Mouse (Mus musculus) hindbrain, embryonic 13.5 days (tissue): ENCODE results near the gene Pnliprp2. TPM values are rescaled to one million over a fixed set of nuclear protein-coding genes. Genes with fewer than 3 reads are reported as not detected.

Experiments used
- ATAC-seq: fragments of 200-750 bp; cut with Nextera tagmentation; 2 replicates; pipeline ENCODE4 v1.8.0; 2017; ENCODE audit warnings: moderate TSS enrichment; ENCODE audit not compliant: low FRiP score
- H3K27ac ChIP-seq: fragments of 300-500 bp; sonication (generic); 2 replicates; pipeline ENCODE4 v1.5.1; 2015; ENCODE audit warnings: inconsistent platforms, mild to moderate bottlenecking, moderate library complexity
- H3K27me3 ChIP-seq: fragments of 300-500 bp; sonication (generic); 2 replicates; pipeline ENCODE4 v1.6.1; 2015; ENCODE audit warnings: mild to moderate bottlenecking, inconsistent platforms
- H3K36me3 ChIP-seq: fragments of 300-500 bp; sonication (generic); 2 replicates; pipeline ENCODE4 v1.6.1; 2015; ENCODE audit warnings: mild to moderate bottlenecking, inconsistent platforms
- H3K4me1 ChIP-seq: fragments of 300-500 bp; sonication (generic); replicated peaks from 2 replicates; pipeline ENCODE4 v1.6.1; 2015; ENCODE audit warnings: inconsistent platforms
- H3K4me2 ChIP-seq: fragments of 300-500 bp; sonication (generic); 2 replicates; pipeline ENCODE4 v1.6.1; 2015; ENCODE audit warnings: inconsistent platforms, mild to moderate bottlenecking, moderate library complexity
- H3K4me3 ChIP-seq: fragments of 300-500 bp; sonication (generic); 2 replicates; pipeline ENCODE4 v1.5.1; 2015; ENCODE audit warnings: mild to moderate bottlenecking, inconsistent platforms
- H3K9ac ChIP-seq: fragments of 300-500 bp; sonication (generic); 2 replicates; pipeline ENCODE4 v1.6.1; 2015; ENCODE audit warnings: mild to moderate bottlenecking, inconsistent platforms
- H3K9me3 ChIP-seq: fragments of 300-500 bp; sonication (generic); 2 replicates; pipeline ENCODE4 v1.6.1; 2016; ENCODE audit warnings: inconsistent platforms
- WGBS: fragments of 180-500 bp; shearing (Covaris S2); methylation state at CpG from one replicate; pipeline ENCODE4 v1.1.7; 2015; 5-methylcytosine and 5-hydroxymethylcytosine counted together
- polyA plus RNA-seq: library from polyadenylated mRNA; unstranded; fragments of >200 nt; fragmentation: Nextera tagmentation; extraction: Ambion mirVana; gene quantifications from 2 replicates; pipeline ENCODE4 v1.2.1, GENCODE M21; 2015

The Pnliprp2 gene
- not detected in 2 replicates for polyA plus RNA-seq

- Histone ChIP-seq H3K4me1 (peaks cover 3% of the 10 kb centered on the region; the same call in 1 of the 2 replicates), H3K27ac (no peak within 1 kb of the TSS), H3K36me3 (no peaks in the 10 kb centered on the region), H3K9me3 (0 out of 2 replicates have a peak, but pooled peaks cover 4% of the 10 kb centered on the region), H3K27me3 (0 out of 2 replicates have a peak, but pooled peaks cover 6% of the 10 kb centered on the region), H3K4me3 (no peak within 1 kb of the TSS), H3K9ac (no peak within 1 kb of the TSS), H3K4me2 (no peak within 1 kb of the TSS)
- 73% methylated on average over 9 of the region's 9 CpGs for WGBS
- ATAC-seq: no peak
Measured at GRCm38 (mm10) chr19:58759423-58759822, at the start of gene Pnliprp2. Pnliprp2 (plus strand) TSS chr19:58759719.

DNA sequence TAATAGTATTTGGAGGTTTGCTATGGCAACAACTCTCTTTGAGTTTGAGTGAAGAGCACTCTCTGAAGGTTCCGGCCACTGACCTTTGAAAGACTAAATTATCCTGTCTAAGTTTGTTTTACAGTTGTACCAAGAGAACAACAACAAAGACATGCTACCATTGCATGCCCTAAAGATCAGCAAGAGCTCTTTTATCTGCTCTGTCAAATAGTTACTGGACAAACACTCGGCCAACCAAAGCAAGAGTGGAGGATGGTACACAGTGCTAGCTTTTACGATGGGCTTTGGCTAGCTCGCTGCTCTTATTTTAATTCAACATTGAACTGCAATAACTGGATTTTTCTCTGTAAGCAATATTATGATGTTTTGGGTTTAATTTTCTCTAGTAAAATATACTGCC is 41.6 kb upstream of the Pnliprp2 start:
- no peak overlapping the region for H3K4me3 ChIP-seq
- no peaks in the 10 kb centered on the region for H3K36me3 ChIP-seq
- 85% methylated on average over 4 of the region's 4 CpGs for WGBS
- no peaks in the 10 kb centered on the region for H3K27me3 ChIP-seq
- no peak overlapping the region for H3K4me2 ChIP-seq
- no peak for ATAC-seq
- H3K4me1 ChIP-seq: no peaks in the 10 kb centered on the region
- no peak overlapping the region for H3K9ac ChIP-seq
- H3K27ac ChIP-seq: no peak overlapping the region
- no peaks in the 10 kb centered on the region for H3K9me3 ChIP-seq

DNA sequence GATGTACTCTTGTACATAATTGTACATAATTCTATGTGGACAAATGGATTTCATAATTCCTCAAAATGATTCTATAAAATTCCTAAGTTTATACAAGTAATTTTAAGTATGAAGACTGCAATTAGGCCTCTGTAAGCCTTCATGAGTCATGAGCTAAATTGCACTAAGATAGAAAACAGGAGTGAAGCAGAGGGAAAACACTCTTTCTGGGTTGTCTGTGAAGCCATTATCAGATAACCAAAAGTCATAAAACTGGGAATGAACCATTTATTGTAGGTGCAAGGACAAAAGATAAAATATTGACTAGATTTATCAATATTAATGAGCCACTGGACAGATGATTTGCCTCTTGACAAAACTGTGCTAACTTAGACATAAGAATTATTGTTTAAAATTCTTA is 39.1 kb upstream of the Pnliprp2 start:
- Histone ChIP-seq H3K9me3 (no peaks in the 10 kb centered on the region), H3K27me3 (no peaks in the 10 kb centered on the region), H3K36me3 (no peaks in the 10 kb centered on the region), H3K9ac (no peak overlapping the region), H3K27ac (no peak overlapping the region), H3K4me1 (no peaks in the 10 kb centered on the region), H3K4me3 (no peak overlapping the region), H3K4me2 (no peak overlapping the region)
- ATAC-seq: no peak

DNA sequence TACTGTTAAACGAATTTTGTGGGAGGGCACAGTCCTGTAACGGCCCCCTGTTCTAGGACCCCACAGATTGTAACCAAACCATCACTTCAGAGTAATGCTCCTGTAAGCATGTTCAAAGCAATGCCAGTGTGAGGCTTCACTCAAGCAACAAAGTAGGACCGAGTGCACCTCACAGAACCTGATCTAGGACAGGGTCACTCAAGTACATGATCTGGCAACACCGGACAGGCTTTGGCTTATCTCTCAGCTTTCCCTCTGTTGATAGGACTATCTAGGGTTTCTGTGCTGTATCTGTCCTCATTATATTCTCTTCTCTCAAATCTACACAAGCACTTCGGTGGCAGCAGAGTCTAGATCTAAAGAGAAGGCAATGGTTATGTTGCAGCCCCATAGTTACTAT is 33.0 kb upstream of the Pnliprp2 start:
- Histone ChIP-seq H3K4me2 (no peak overlapping the region), H3K27ac (no peak overlapping the region), H3K27me3 (no peaks in the 10 kb centered on the region), H3K4me1 (no peaks in the 10 kb centered on the region), H3K9ac (no peak overlapping the region), H3K36me3 (no peaks in the 10 kb centered on the region), H3K9me3 (no peaks in the 10 kb centered on the region), H3K4me3 (no peak overlapping the region)
- WGBS: 95% methylated on average over 5 of the region's 5 CpGs
- ATAC-seq: no peak

DNA sequence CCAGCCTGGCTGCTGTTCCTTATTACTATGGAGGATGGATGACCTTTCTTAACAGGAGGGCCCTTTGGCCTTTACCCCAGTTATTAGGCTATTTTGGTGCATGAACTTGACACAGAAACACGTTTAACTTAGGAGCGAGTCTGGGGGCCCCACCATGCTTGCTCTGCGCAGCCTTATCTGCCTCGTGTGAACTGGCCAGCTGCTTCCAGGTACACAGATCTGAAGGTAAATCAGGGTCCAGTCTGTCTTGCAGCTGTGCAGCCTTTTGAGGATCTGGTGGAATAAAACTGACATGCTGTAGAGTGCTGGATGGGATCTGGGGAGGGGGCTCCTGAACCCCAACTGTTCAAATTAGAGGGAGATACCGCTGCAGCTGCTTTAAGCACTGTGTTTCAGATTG is 31.8 kb upstream of the Pnliprp2 start:
- H3K4me2 ChIP-seq: no peak overlapping the region
- H3K36me3 ChIP-seq: no peaks in the 10 kb centered on the region
- H3K9ac ChIP-seq: no peak overlapping the region
- H3K27ac ChIP-seq: no peak overlapping the region
- no peaks in the 10 kb centered on the region for H3K9me3 ChIP-seq
- H3K4me1 ChIP-seq: no peaks in the 10 kb centered on the region
- H3K4me3 ChIP-seq: no peak overlapping the region
- no peak for ATAC-seq
- H3K27me3 ChIP-seq: no peaks in the 10 kb centered on the region
- WGBS: 84% methylated on average over 5 of the region's 5 CpGs

DNA sequence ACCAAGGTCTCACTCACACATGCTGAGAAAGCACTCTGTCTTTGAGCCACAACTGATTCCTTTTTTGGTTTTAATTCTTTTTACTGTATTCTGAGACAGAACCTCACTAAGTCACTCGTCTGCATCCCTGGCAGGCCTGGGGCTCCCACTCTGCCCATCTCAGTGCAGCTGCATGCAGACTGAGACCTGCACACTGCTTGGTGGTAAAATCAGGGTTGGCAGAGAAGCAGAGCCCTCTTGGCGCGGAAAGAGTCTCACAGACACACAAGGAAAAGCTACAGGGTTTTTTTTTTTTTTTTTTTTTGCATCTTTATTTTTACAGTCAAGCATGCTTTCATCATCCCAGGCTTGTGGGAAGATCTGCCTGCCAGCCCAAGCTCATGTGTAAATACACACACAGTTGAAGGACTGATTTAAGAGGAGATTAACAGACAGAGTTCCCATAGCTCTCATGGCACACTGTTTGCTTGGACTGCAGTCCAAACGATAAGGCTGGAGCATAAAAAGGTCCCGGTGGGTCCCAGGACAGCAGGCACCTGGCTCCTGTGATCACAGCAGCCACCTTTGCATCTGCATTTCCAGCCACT is 31.0 kb upstream of the Pnliprp2 start, which contains the start of gene Pnliprp1:
Gene Pnliprp1, plus strand, starts transcription at position 443 of the 587 bp plus-strand sequence.
- no peak within 1 kb of the TSS for H3K27ac ChIP-seq
- H3K9me3 ChIP-seq: no peaks in the 10 kb centered on the region
- H3K36me3 ChIP-seq: no peaks in the 10 kb centered on the region
- ATAC-seq: no peak
- H3K4me1 ChIP-seq: no peaks in the 10 kb centered on the region
- H3K4me2 ChIP-seq: no peak within 1 kb of the TSS
- 58% methylated on average over 5 of the region's 5 CpGs for WGBS
- no peak within 1 kb of the TSS for H3K4me3 ChIP-seq
- no peak within 1 kb of the TSS for H3K9ac ChIP-seq
- no peaks in the 10 kb centered on the region for H3K27me3 ChIP-seq

GRCm38 (mm10) chr19:58733216-58733615 is 26.3 kb upstream of the Pnliprp2 start:
- Histone ChIP-seq H3K9me3 (no peaks in the 10 kb centered on the region), H3K36me3 (no peaks in the 10 kb centered on the region), H3K4me3 (no peak overlapping the region), H3K27me3 (no peaks in the 10 kb centered on the region), H3K9ac (no peak overlapping the region), H3K4me2 (no peak overlapping the region), H3K4me1 (no peaks in the 10 kb centered on the region), H3K27ac (no peak overlapping the region)
- ATAC-seq: no peak
- 85% methylated on average over 6 of the region's 6 CpGs for WGBS

GRCm38 (mm10) chr19:58738111-58738510 is 21.4 kb upstream of the Pnliprp2 start:
- Histone ChIP-seq H3K9ac (no peak overlapping the region), H3K4me3 (no peak overlapping the region), H3K9me3 (no peaks in the 10 kb centered on the region), H3K36me3 (no peaks in the 10 kb centered on the region), H3K27ac (no peak overlapping the region), H3K4me1 (no peaks in the 10 kb centered on the region), H3K27me3 (no peaks in the 10 kb centered on the region), H3K4me2 (no peak overlapping the region)
- ATAC-seq: no peak
- WGBS: 94% methylated on average over 4 of the region's 4 CpGs

DNA sequence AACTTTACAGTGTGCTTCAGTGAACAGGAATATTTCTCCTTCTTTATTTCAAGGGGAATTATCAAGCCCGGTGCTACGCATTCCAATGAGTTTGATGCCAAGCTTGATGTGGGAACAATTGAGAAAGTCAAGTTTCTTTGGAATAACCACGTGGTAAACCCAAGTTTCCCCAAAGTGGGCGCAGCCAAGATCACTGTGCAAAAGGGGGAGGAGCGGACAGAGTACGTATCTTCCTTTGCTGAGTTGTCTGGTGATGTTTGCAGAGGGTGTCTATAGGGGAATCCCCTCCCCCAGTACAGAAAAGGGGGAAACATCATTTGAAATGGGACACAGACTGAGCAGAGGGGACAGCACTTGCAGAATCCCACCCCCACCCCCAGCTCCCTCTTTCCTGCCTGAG is 18.5 kb upstream of the Pnliprp2 start:
- no peak for ATAC-seq
- Histone ChIP-seq H3K27me3 (no peaks in the 10 kb centered on the region), H3K4me2 (no peak overlapping the region), H3K36me3 (no peaks in the 10 kb centered on the region), H3K27ac (no peak overlapping the region), H3K4me3 (no peak overlapping the region), H3K4me1 (no peaks in the 10 kb centered on the region), H3K9me3 (no peaks in the 10 kb centered on the region), H3K9ac (no peak overlapping the region)
- 53% methylated on average over 6 of the region's 6 CpGs for WGBS

- Histone ChIP-seq H3K9ac (no peak overlapping the region), H3K9me3 (no peaks in the 10 kb centered on the region), H3K4me3 (no peak overlapping the region), H3K27ac (no peak overlapping the region), H3K36me3 (no peaks in the 10 kb centered on the region), H3K4me2 (no peak overlapping the region), H3K4me1 (no peaks in the 10 kb centered on the region), H3K27me3 (no peaks in the 10 kb centered on the region)
- no peak for ATAC-seq
- 91% methylated on average over 4 of the region's 4 CpGs for WGBS
Measured at GRCm38 (mm10) chr19:58742711-58743110, 16.8 kb upstream of the Pnliprp2 start.

DNA sequence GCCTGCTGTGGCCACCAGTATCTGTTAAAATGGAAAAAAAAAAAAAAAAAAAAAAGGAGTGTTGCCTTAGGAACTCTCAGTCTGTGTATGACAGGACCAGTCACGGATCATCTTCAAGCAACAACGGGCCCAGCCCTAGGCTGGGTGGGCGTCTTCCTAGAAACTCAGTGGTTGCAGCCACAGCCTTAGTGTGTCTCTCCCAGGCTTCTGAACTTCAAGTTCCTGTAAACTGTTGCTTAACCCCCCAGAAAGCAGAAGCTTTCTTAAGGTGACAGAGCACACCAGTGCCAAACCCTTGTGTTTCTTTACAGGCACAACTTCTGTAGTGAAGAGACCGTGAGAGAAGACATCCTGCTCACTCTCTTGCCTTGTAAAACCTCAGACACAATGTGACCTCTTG is 15.8 kb upstream of the Pnliprp2 start:
- Histone ChIP-seq H3K4me1 (no peaks in the 10 kb centered on the region), H3K9ac (no peak overlapping the region), H3K9me3 (no peaks in the 10 kb centered on the region), H3K4me3 (no peak overlapping the region), H3K36me3 (no peaks in the 10 kb centered on the region), H3K27ac (no peak overlapping the region), H3K4me2 (no peak overlapping the region), H3K27me3 (no peaks in the 10 kb centered on the region)
- WGBS: 76% methylated on average over 4 of the region's 4 CpGs
- ATAC-seq: no peak

DNA sequence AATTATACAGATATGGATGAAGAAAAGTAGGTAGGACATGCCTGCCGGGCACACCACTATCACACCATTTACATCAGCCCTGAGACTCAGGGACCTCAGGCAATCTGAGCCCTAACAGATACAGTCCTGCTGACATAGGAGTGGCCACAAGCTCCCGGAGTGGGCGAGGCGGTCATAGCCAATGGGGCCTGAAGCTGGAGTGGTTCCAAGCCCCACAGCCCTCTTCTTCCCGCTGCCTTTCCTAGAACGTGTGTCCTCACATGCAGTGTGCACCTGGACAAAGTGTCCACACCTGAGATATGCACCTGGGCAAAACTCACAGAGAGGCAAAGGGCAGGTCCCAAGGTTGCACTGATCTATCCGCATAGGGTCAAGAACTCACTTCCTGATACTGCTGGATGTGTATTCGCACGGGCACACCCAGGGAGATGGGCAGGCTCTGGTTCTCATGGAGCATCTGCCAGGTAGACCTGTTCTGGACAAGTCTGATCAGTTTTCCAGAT is 12.0 kb upstream of the Pnliprp2 start:
- Histone ChIP-seq H3K4me2 (no peak overlapping the region), H3K9me3 (no peaks in the 10 kb centered on the region), H3K4me1 (no peaks in the 10 kb centered on the region), H3K36me3 (no peaks in the 10 kb centered on the region), H3K27ac (no peak overlapping the region), H3K27me3 (no peaks in the 10 kb centered on the region), H3K4me3 (no peak overlapping the region), H3K9ac (no peak overlapping the region)
- 90% methylated on average over 9 of the region's 9 CpGs for WGBS
- no peak for ATAC-seq

DNA sequence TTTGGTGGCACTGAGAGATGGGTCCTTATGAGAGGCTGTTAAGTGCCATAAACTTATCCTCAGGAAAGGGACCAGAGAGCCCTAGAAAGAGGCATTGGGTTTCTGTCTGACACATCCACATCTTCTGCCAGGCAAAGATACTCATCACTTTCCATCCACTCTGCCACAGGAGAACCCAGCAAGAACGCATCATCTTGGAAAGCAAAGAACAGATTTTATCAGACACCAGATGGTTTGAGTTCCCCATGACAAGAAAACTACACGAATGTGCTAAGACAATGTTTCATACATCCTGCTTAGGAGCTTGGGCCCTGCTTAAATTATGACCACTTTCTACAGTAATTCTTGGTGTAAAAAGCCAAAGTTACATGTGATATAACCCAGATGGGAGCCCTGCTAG is 8.7 kb upstream of the Pnliprp2 start:
- WGBS: 86% methylated on average over 2 of the region's 2 CpGs
- Histone ChIP-seq H3K27ac (no peak overlapping the region), H3K9me3 (peaks cover 8% of the 10 kb centered on the region; the same call in 1 of the 2 replicates), H3K9ac (no peak overlapping the region), H3K27me3 (no peaks in the 10 kb centered on the region), H3K4me2 (no peak overlapping the region), H3K4me3 (no peak overlapping the region), H3K4me1 (no peaks in the 10 kb centered on the region), H3K36me3 (no peaks in the 10 kb centered on the region)
- ATAC-seq: no peak
